15 mouse cellular contexts compared by ENCODE assay signal in genomic region chr11:93860540-93861172, GRCm38 (mm10).
"Had no signal": no experiment of that assay in that cellular context is flagged by ENCODE, and none has a peak within 500 bp of the region (broad histone marks: within the 10 kb centered on the region; RNA-seq: fewer than 3 reads in every experiment).

No protein-coding gene starts in this region.

- H3K27ac ChIP-seq: midbrain, embryonic 13.5 days; midbrain, embryonic 15.5 days; neural tube, embryonic 12.5 days; stomach, embryonic 15.5 days; stomach, postnatal 0 days had no signal

- ATAC-seq: midbrain, embryonic 13.5 days; midbrain, embryonic 15.5 days had no signal

- H3K4me1 ChIP-seq: midbrain, embryonic 13.5 days; neural tube, embryonic 12.5 days; stomach, embryonic 15.5 days had no signal

- H3K27me3 ChIP-seq: megakaryocyte, embryonic 14.5 days; midbrain, embryonic 13.5 days; midbrain, embryonic 15.5 days; neural tube, embryonic 12.5 days; stomach, embryonic 15.5 days had no signal

- DNase-seq: lung, adult 18-20 months; lung, embryonic 14.5 days; lung, postnatal 10 days; lung, postnatal 4 days; right cerebral cortex, postnatal 14 days; thymus, adult 2 months; thymus, postnatal 25 days; thymus, postnatal 4 days had no signal

- H3K9ac ChIP-seq: lung, embryonic 14.5 days; midbrain, embryonic 13.5 days; midbrain, embryonic 15.5 days; neural tube, embryonic 12.5 days; stomach, embryonic 15.5 days had no signal

- H3K9me3 ChIP-seq: megakaryocyte, embryonic 14.5 days; midbrain, embryonic 13.5 days; midbrain, embryonic 15.5 days; neural tube, embryonic 12.5 days; stomach, embryonic 15.5 days had no signal

- H3K4me2 ChIP-seq: lung, embryonic 14.5 days; midbrain, embryonic 11.5 days; midbrain, embryonic 13.5 days; midbrain, embryonic 15.5 days; neural tube, embryonic 12.5 days; stomach, embryonic 15.5 days had no signal

- H3K4me3 ChIP-seq: megakaryocyte, embryonic 14.5 days; midbrain, embryonic 13.5 days; midbrain, embryonic 15.5 days; neural tube, embryonic 12.5 days; stomach, embryonic 15.5 days had no signal
